Mouse (Mus musculus) brain, embryonic 14.5 days (tissue): ENCODE results near the gene Map4k3.

Source experiments
- CTCF ChIP-seq: fragments of 200-500 bp; IDR thresholded peaks from 2 replicates; pipeline ENCODE4 v1.5.1; 2012; ENCODE audit warnings: inconsistent platforms, mild to moderate bottlenecking, moderate library complexity, borderline replicate concordance; ENCODE audit not compliant: insufficient read depth, insufficient read length; ENCODE audit errors: extremely low read depth
- POLR2A ChIP-seq: fragments of 200-500 bp; IDR thresholded peaks from 2 replicates; pipeline ENCODE4 v1.6.1; 2012; ENCODE audit warnings: mild to moderate bottlenecking, inconsistent platforms, borderline replicate concordance; ENCODE audit not compliant: poor library complexity, insufficient read depth, insufficient read length, severe bottlenecking; ENCODE audit errors: extremely low read depth

DNA sequence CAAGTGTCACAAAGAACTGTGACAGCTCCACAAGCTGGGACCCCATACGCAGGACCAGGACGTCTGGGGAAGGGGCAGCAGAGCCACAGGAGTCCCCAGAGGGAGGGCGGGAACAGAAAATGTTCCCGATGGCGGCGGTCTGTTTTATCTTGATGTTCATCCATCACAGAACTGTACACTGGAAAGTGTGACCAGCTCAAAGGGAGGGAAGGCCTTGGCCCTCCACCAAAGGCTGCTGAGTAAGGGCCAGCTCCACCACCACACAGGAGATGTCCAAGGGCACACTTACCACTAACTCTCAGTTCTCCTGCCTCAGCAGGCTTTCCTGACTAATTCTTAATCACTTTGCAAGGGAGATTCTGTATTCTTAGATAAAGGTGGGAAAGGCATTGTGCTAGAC is 82.2 kb downstream of the Map4k3 start:
- TF ChIP-seq CTCF (no peak), POLR2A (no peak)
